Mouse (Mus musculus) A20 (cell line): ENCODE measurements at regions not wholly inside any gene's neighbourhood (a gene's known extent, or its start where the extent isn't known, plus 50 kb on each side); places are given as distances from the start of the nearest gene placed in this dataset.
A peak's percentile ranks its signal among the peaks of the same experiment; 100 is the strongest.

Source experiments
- DNase-seq: peaks from one replicate; pipeline ENCODE4 v3.0.0-alpha.2; 2011; ENCODE audit warnings: low read depth, low spot score

GRCm38 (mm10) chr3:58072230-58072839, 224.5 kb upstream of the Pfn2 start:
- DNase-seq = no peak

- no peak for DNase-seq
These were observed 241.7 kb upstream of the Pfn2 start for GRCm38 (mm10) chr3:58089344-58090139.

GRCm38 (mm10) chr3:58090396-58090795, 242.5 kb upstream of the Pfn2 start:
- DNase-seq = no peak

- DNase-seq = no peak
These were observed 243.7 kb upstream of the Pfn2 start for GRCm38 (mm10) chr3:58091466-58092176.

- no peak for DNase-seq
These were observed 263.1 kb upstream of the Pfn2 start for GRCm38 (mm10) chr3:58110911-58111476.

GRCm38 (mm10) chr3:58112431-58112856, 264.6 kb upstream of the Pfn2 start:
- no peak for DNase-seq

GRCm38 (mm10) chr3:58113941-58114340, 266.1 kb upstream of the Pfn2 start:
- no peak for DNase-seq

GRCm38 (mm10) chr3:58115511-58115910, 267.6 kb upstream of the Pfn2 start:
- DNase-seq = no peak

- no peak for DNase-seq
These were observed 269.0 kb upstream of the Pfn2 start for GRCm38 (mm10) chr3:58116848-58117247.

GRCm38 (mm10) chr3:58120051-58120450, 272.2 kb upstream of the Pfn2 start:
- DNase-seq = no peak

- peak; percentile 86 for DNase-seq
These were observed 274.8 kb upstream of the Pfn2 start for GRCm38 (mm10) chr3:58122456-58123359.

- DNase-seq = no peak
These were observed 275.7 kb upstream of the Pfn2 start for GRCm38 (mm10) chr3:58123396-58124077.

GRCm38 (mm10) chr3:58124886-58125285, 277.0 kb upstream of the Pfn2 start:
- DNase-seq = no peak

GRCm38 (mm10) chr3:58126996-58127395, 279.1 kb upstream of the Pfn2 start:
- no peak for DNase-seq

- no peak for DNase-seq
These were observed 280.2 kb upstream of the Pfn2 start for GRCm38 (mm10) chr3:58128059-58128458.

- no peak for DNase-seq
These were observed 281.6 kb upstream of the Pfn2 start for GRCm38 (mm10) chr3:58129358-58129903.

GRCm38 (mm10) chr3:58135607-58136365, 278.7 kb upstream of the Tsc22d2 start:
- no peak for DNase-seq

- DNase-seq = peak; percentile 52
These were observed 275.6 kb upstream of the Tsc22d2 start for GRCm38 (mm10) chr3:58138726-58139585.

GRCm38 (mm10) chr3:58146108-58146507, 268.4 kb upstream of the Tsc22d2 start:
- no peak for DNase-seq
